Mouse (Mus musculus): Measurements from ENCODE around the gene Mysm1. TPM values are rescaled to one million over a fixed set of nuclear protein-coding genes. Genes with fewer than 3 reads are reported as not detected.

Gene Mysm1
- 0.20 and 0.64 TPM in 2 replicates for polyA plus RNA-seq (2012; rRNA removed)

GRCm38 (mm10) chr4:94978590-94979499 lies at the start of gene Mysm1:
Gene Mysm1 (minus strand): TSS chr4:94979100.

GRCm38 (mm10) chr4:94928743-94929142 lies 50.2 kb downstream of the Mysm1 start, which contains the start of gene Eqtn:
Gene Eqtn (minus strand): TSS chr4:94928843.

Other genes with a start within 250 kb of the Mysm1 start
- gene Tek, start 239.8 kb downstream of the Mysm1 start, polyA plus RNA-seq (2012; rRNA removed): 0.71 and 1.1 TPM in 2 replicates
- gene Eqtn, start 50.3 kb downstream of the Mysm1 start, polyA plus RNA-seq (2012; rRNA removed): 0.11 TPM in 1 of 2 replicates, not detected in the other
- gene Jun, start 73.1 kb upstream of the Mysm1 start, polyA plus RNA-seq (2012; rRNA removed): 35.9 and 52.3 TPM in 2 replicates

All from stomach, adult 2 months (tissue).